Mouse (Mus musculus) midbrain, embryonic 11.5 days (tissue): ENCODE data around the gene Prrc2c. TPM values are rescaled to one million over a fixed set of nuclear protein-coding genes. Genes with fewer than 3 reads are reported as not detected.

Experiments used
- ATAC-seq: fragments of 200-750 bp; cut with Nextera tagmentation; 2 replicates; pipeline ENCODE4 v1.8.0; 2017; ENCODE audit warnings: moderate TSS enrichment, moderate library complexity; ENCODE audit not compliant: low FRiP score
- DNase-seq: peaks from one replicate; pipeline ENCODE4 v3.0.0; 2015; ENCODE audit warnings: low spot score; ENCODE audit errors: missing footprints
- H3K27ac ChIP-seq: fragments of 300-500 bp; sonication (generic); 2 replicates; pipeline ENCODE4 v1.5.1; 2014; ENCODE audit warnings: low read depth, low read length
- H3K27me3 ChIP-seq: fragments of 300-500 bp; sonication (generic); 2 replicates; pipeline ENCODE4 v1.6.1; 2014; ENCODE audit warnings: mild to moderate bottlenecking, low read length, moderate library complexity, mixed read lengths; ENCODE audit not compliant: control insufficient read depth, insufficient read depth
- H3K36me3 ChIP-seq: fragments of 300-500 bp; sonication (generic); 2 replicates; pipeline ENCODE4 v1.6.1; 2014; ENCODE audit warnings: mild to moderate bottlenecking, low read length, moderate library complexity, mixed read lengths; ENCODE audit not compliant: control insufficient read depth, insufficient read depth
- H3K4me1 ChIP-seq: fragments of 300-500 bp; sonication (generic); 2 replicates; pipeline ENCODE4 v1.6.1; 2014; ENCODE audit warnings: low read length; ENCODE audit not compliant: control insufficient read depth, insufficient read depth
- H3K4me2 ChIP-seq: fragments of 300-500 bp; sonication (generic); 2 replicates; pipeline ENCODE4 v1.6.1; 2014; ENCODE audit warnings: mild to moderate bottlenecking, moderate library complexity
- H3K4me3 ChIP-seq: fragments of 300-500 bp; sonication (generic); 2 replicates; pipeline ENCODE4 v1.5.1; 2014; ENCODE audit warnings: low read depth, low read length
- H3K9ac ChIP-seq: fragments of 300-500 bp; sonication (generic); 2 replicates; pipeline ENCODE4 v1.6.1; 2014; ENCODE audit warnings: low read length
- H3K9me3 ChIP-seq: fragments of 300-500 bp; sonication (generic); 2 replicates; pipeline ENCODE4 v1.6.1; 2016; ENCODE audit warnings: low read length; ENCODE audit not compliant: control insufficient read depth
- WGBS: fragments of 180-500 bp; shearing (Covaris S2); extraction: QIAGEN DNeasy Blood & Tissue Kit; methylation state at CpG from one replicate; pipeline ENCODE4 v1.1.7; 2014; 5-methylcytosine and 5-hydroxymethylcytosine counted together
- polyA plus RNA-seq: library from polyadenylated mRNA; unstranded; fragments of >200 nt; fragmentation: Nextera tagmentation; extraction: Ambion mirVana; gene quantifications from 2 replicates; pipeline ENCODE4 v1.2.1, GENCODE M21; 2014

The Prrc2c gene
- polyA plus RNA-seq, 1 experiment from 2014 or later: 151 TPM

GRCm38 (mm10) chr1:162658119-162658518 lies 82.2 kb downstream of the Prrc2c start, which contains the start of gene Myocos:
TSS of gene Myocos (minus strand) at chr1:162658219.
- no peaks in the 10 kb centered on the region for H3K27me3 ChIP-seq
- no peak within 1 kb of the TSS for H3K27ac ChIP-seq
- H3K4me2 ChIP-seq: no peak within 1 kb of the TSS
- DNase-seq (no peak), ATAC-seq (no peak)
- H3K36me3 ChIP-seq: no peaks in the 10 kb centered on the region
- H3K4me3 ChIP-seq: no peak within 1 kb of the TSS
- H3K9ac ChIP-seq: no peak within 1 kb of the TSS
- 91% methylated on average over 7 of the region's 7 CpGs for WGBS
- H3K4me1 ChIP-seq: no peaks in the 10 kb centered on the region
- no peaks in the 10 kb centered on the region for H3K9me3 ChIP-seq

GRCm38 (mm10) chr1:162648416-162648815 lies 91.9 kb downstream of the Prrc2c start:
- DNase-seq: no peak
- H3K4me1 ChIP-seq: no peaks in the 10 kb centered on the region
- H3K27me3 ChIP-seq: no peaks in the 10 kb centered on the region
- no peak overlapping the region for H3K4me2 ChIP-seq
- H3K27ac ChIP-seq: no peak overlapping the region
- H3K36me3 ChIP-seq: no peaks in the 10 kb centered on the region
- H3K9ac ChIP-seq: no peak overlapping the region
- WGBS: 94% methylated on average over 14 of the region's 14 CpGs
- H3K4me3 ChIP-seq: no peak overlapping the region
- no peak for ATAC-seq
- no peaks in the 10 kb centered on the region for H3K9me3 ChIP-seq

GRCm38 (mm10) chr1:162646083-162646686 lies 94.2 kb downstream of the Prrc2c start:
- no peaks in the 10 kb centered on the region for H3K4me1 ChIP-seq
- WGBS: 84% methylated on average over 10 of the region's 10 CpGs
- H3K9ac ChIP-seq: no peak overlapping the region
- no peak overlapping the region for H3K27ac ChIP-seq
- no peaks in the 10 kb centered on the region for H3K27me3 ChIP-seq
- DNase-seq (no peak), ATAC-seq (no peak)
- no peaks in the 10 kb centered on the region for H3K9me3 ChIP-seq
- no peak overlapping the region for H3K4me2 ChIP-seq
- no peak overlapping the region for H3K4me3 ChIP-seq
- H3K36me3 ChIP-seq: no peaks in the 10 kb centered on the region

- no peak overlapping the region for H3K4me2 ChIP-seq
- H3K36me3 ChIP-seq: no peaks in the 10 kb centered on the region
- WGBS: 46% methylated on average over 4 of the region's 4 CpGs
- no peak for ATAC-seq
- H3K9me3 ChIP-seq: no peaks in the 10 kb centered on the region
- no peak for DNase-seq
- H3K9ac ChIP-seq: no peak overlapping the region
- H3K4me1 ChIP-seq: no peaks in the 10 kb centered on the region
- no peaks in the 10 kb centered on the region for H3K27me3 ChIP-seq
- H3K4me3 ChIP-seq: no peak overlapping the region
- no peak overlapping the region for H3K27ac ChIP-seq
Observed at GRCm38 (mm10) chr1:162643752-162644151, 96.6 kb downstream of the Prrc2c start.

GRCm38 (mm10) chr1:162642591-162642990 lies 97.8 kb downstream of the Prrc2c start:
- DNase-seq: no peak
- Histone ChIP-seq H3K4me1 (no peaks in the 10 kb centered on the region), H3K27me3 (no peaks in the 10 kb centered on the region), H3K27ac (no peak overlapping the region), H3K4me2 (no peak overlapping the region), H3K36me3 (no peaks in the 10 kb centered on the region), H3K9ac (no peak overlapping the region), H3K9me3 (no peaks in the 10 kb centered on the region), H3K4me3 (no peak overlapping the region)
- WGBS: 73% methylated on average over 3 of the region's 3 CpGs
- no peak for ATAC-seq

GRCm38 (mm10) chr1:162639861-162640260 lies 100.5 kb downstream of the Prrc2c start:
- WGBS: 87% methylated on average over 1 of the region's 1 CpGs
- H3K4me3 ChIP-seq: no peak overlapping the region
- no peak overlapping the region for H3K27ac ChIP-seq
- H3K4me1 ChIP-seq: no peaks in the 10 kb centered on the region
- H3K9ac ChIP-seq: no peak overlapping the region
- no peaks in the 10 kb centered on the region for H3K9me3 ChIP-seq
- DNase-seq (no peak), ATAC-seq (no peak)
- no peak overlapping the region for H3K4me2 ChIP-seq
- H3K27me3 ChIP-seq: no peaks in the 10 kb centered on the region
- no peaks in the 10 kb centered on the region for H3K36me3 ChIP-seq

GRCm38 (mm10) chr1:162639051-162639750 lies 101.2 kb downstream of the Prrc2c start, which contains the start of gene Myoc:
TSS of gene Myoc (plus strand) at chr1:162639155.
- Histone ChIP-seq H3K9ac (no peak within 1 kb of the TSS), H3K27ac (no peak within 1 kb of the TSS), H3K9me3 (no peaks in the 10 kb centered on the region), H3K4me1 (no peaks in the 10 kb centered on the region), H3K27me3 (no peaks in the 10 kb centered on the region), H3K4me2 (no peak within 1 kb of the TSS), H3K36me3 (no peaks in the 10 kb centered on the region), H3K4me3 (no peak within 1 kb of the TSS)
- WGBS: 81% methylated on average over 10 of the region's 10 CpGs
- ATAC-seq (no peak), DNase-seq (no peak)

GRCm38 (mm10) chr1:162638535-162638934 lies 101.8 kb downstream of the Prrc2c start:
- Histone ChIP-seq H3K4me1 (no peaks in the 10 kb centered on the region), H3K27me3 (no peaks in the 10 kb centered on the region), H3K9me3 (no peaks in the 10 kb centered on the region), H3K27ac (no peak overlapping the region), H3K4me3 (no peak overlapping the region), H3K36me3 (no peaks in the 10 kb centered on the region), H3K9ac (no peak overlapping the region), H3K4me2 (no peak overlapping the region)
- no peak for ATAC-seq
- WGBS: 86% methylated on average over 4 of the region's 4 CpGs
- no peak for DNase-seq

- Histone ChIP-seq H3K36me3 (no peaks in the 10 kb centered on the region), H3K27ac (no peak overlapping the region), H3K4me2 (no peak overlapping the region), H3K9ac (no peak overlapping the region), H3K4me1 (no peaks in the 10 kb centered on the region), H3K4me3 (no peak overlapping the region), H3K27me3 (no peaks in the 10 kb centered on the region), H3K9me3 (no peaks in the 10 kb centered on the region)
- ATAC-seq: no peak
- no peak for DNase-seq
- 81% methylated on average over 3 of the region's 3 CpGs for WGBS
Observed at GRCm38 (mm10) chr1:162636516-162636915, 103.8 kb downstream of the Prrc2c start.
